Mouse (Mus musculus): Measurements from ENCODE around the gene Nmb. TPM values are rescaled to one million over a fixed set of nuclear protein-coding genes. Genes with fewer than 3 reads are reported as not detected.

The Nmb gene
- total RNA-seq, 2 experiments from 2014 or later, result 2.1 to 2.4 TPM

DNA sequence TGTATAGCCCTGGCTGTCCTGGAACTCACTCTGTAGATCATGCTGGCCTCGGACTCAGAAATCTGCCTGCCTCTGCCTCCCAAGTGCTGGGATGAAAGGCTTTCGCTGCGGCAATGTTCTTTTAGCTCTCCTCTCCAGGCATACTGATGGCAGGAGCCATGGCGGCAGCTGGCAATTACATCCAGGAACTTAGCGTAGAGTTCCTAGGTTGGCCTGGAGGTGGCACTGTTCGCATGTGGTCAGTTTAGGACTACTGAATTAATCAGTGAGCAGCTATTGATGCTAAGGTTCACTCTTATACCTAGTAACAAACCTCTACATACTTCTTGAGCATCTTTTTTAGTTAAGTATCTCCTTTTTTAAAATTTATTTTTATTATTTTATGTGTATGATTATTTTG, 47.7 kb downstream of the Nmb start:
- DNase-seq, result peak; percentile 80

DNA sequence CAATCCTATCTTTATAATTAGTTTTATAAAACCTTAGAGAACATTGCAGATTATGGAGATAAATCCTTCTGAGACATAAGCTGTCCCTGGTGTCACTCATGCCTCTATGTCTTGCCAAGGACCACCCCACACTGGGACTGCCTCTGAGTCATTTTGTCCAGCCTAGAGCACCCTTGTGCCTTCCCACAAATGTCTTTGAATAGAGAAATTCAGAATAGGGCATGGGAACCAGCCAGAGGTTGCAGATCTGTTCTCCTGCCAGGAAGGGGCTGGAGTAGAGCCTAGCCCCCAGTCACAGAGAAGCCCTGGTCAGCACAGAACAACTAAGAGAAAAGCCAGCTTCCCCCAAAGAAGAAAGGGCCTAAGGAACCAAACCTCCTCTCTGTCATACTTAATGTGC, 49.6 kb downstream of the Nmb start:
- DNase-seq, result no peak

DNA sequence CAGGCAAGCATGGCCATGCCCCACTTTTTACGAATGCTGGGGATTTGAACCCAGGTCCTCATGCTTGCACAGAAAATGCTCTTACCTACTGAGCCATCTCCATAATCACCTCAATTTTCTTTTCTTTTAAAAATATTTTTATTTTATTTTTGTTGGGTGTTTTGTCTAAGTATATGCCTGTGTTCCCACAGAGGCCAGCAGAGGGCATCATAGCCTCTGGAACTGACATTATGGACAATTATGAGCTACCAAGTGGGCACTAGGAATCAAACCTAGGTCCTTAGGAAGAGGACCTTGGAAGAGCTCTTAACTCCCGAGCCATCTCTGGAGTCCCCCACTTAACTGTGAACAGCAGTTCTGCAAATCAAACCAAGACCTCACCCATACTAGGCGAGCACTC, 51.7 kb downstream of the Nmb start:
- no peak for DNase-seq

Other genes starting within 250 kb of the Nmb start
- gene Crtc3, start 216.2 kb downstream of the Nmb start, total RNA-seq (2021), result 10 to 100 TPM; 16.7 to 25.1 TPM
- gene Iqgap1, start 79.1 kb downstream of the Nmb start, total RNA-seq (2021), result 10 to 100 TPM; 38.7 to 60.1 TPM
- 1 to 10 TPM; 2.3 to 2.5 TPM for gene Zscan2, start 44.2 kb downstream of the Nmb start, total RNA-seq (2021)
- 1 to 10 TPM; 5.4 to 6.8 TPM for gene Wdr73, start 3.8 kb downstream of the Nmb start, total RNA-seq (2021)
- 10 to 100 TPM; 50.6 to 55.3 TPM for gene Sec11a, start 42.7 kb upstream of the Nmb start, total RNA-seq (2021)
- gene Zfp592, start 88.6 kb upstream of the Nmb start, total RNA-seq (2021), result 10 to 100 TPM; 14.8 to 18.2 TPM
- gene Alpk3, start 152.5 kb upstream of the Nmb start, total RNA-seq (2021), result 100 to 1,000 TPM; 104 to 110 TPM
- under 1 TPM; 0.28 to 0.34 TPM for gene Slc28a1, start 209.7 kb upstream of the Nmb start, total RNA-seq (2021)

Data from gastrocnemius, postnatal 10 days (tissue).